Mouse (Mus musculus): ENCODE results near the gene Odaph. TPM values are rescaled to one million over a fixed set of nuclear protein-coding genes. Genes with fewer than 3 reads are reported as not detected.

Odaph gene
- polyA plus RNA-seq, 1 experiment from 2014 or later = 0.30 TPM

GRCm38 (mm10) chr5:92011756-92012155 lies 24.5 kb downstream of the Odaph start:
- Histone ChIP-seq H3K27ac (replicated peaks) (no peak overlapping the region), H3K4me1 (replicated peaks; ENCODE audit: control insufficient read depth, insufficient read depth) (no peaks in the 10 kb centered on the region), H3K4me3 (ENCODE audit: low read depth, low read length) (no peak overlapping the region), H3K4me2 (replicated peaks; ENCODE audit: low read depth) (no peak overlapping the region), H3K27me3 (ENCODE audit: control insufficient read depth, insufficient read depth, low read length) (no peaks in the 10 kb centered on the region), H3K36me3 (ENCODE audit: control insufficient read depth, insufficient read depth, low read length) (no peaks in the 10 kb centered on the region), H3K9me3 (ENCODE audit: control insufficient read depth, low read length) (no peaks in the 10 kb centered on the region), H3K9ac (ENCODE audit: low read length) (no peak overlapping the region)
- TF ChIP-seq EP300 (optimal IDR thresholded peaks at IDR 0.05) (no peak), CTCF (IDR thresholded peaks at IDR 0.05; ENCODE audit: low read depth) (no peak)
- ATAC-seq (ENCODE audit: low FRiP score, low TSS enrichment) = no peak
- WGBS = 55% methylated on average over 7 of the region's 7 CpGs
- no peak for DNase-seq (ENCODE audit: low spot score)

GRCm38 (mm10) chr5:92019960-92020359 lies 32.7 kb downstream of the Odaph start:
- no peak for ATAC-seq (ENCODE audit: low FRiP score, low TSS enrichment)
- Histone ChIP-seq H3K36me3 (ENCODE audit: control insufficient read depth, insufficient read depth, low read length) (no peaks in the 10 kb centered on the region), H3K9me3 (ENCODE audit: control insufficient read depth, low read length) (no peaks in the 10 kb centered on the region), H3K4me1 (replicated peaks; ENCODE audit: control insufficient read depth, insufficient read depth) (no peaks in the 10 kb centered on the region), H3K27ac (replicated peaks) (no peak overlapping the region), H3K4me2 (replicated peaks; ENCODE audit: low read depth) (no peak overlapping the region), H3K4me3 (ENCODE audit: low read depth, low read length) (no peak overlapping the region), H3K9ac (ENCODE audit: low read length) (no peak overlapping the region), H3K27me3 (ENCODE audit: control insufficient read depth, insufficient read depth, low read length) (no peaks in the 10 kb centered on the region)
- DNase-seq (ENCODE audit: low spot score) = no peak
- TF ChIP-seq EP300 (optimal IDR thresholded peaks at IDR 0.05) (no peak), CTCF (IDR thresholded peaks at IDR 0.05; ENCODE audit: low read depth) (no peak)
- WGBS = 46% methylated on average over 2 of the region's 2 CpGs

- no peaks in the 10 kb centered on the region for H3K36me3 ChIP-seq (ENCODE audit: control insufficient read depth, insufficient read depth, low read length)
- peak; percentile 100 for ATAC-seq (ENCODE audit: low FRiP score, low TSS enrichment)
- peak overlapping the region; percentile 90 for H3K4me2 ChIP-seq (replicated peaks; ENCODE audit: low read depth)
- no peaks in the 10 kb centered on the region for H3K27me3 ChIP-seq (ENCODE audit: control insufficient read depth, insufficient read depth, low read length)
- peak overlapping the region; percentile 88 for H3K27ac ChIP-seq (replicated peaks)
- H3K4me3 ChIP-seq (ENCODE audit: low read depth, low read length) = peak overlapping the region; percentile 76
- no peaks in the 10 kb centered on the region for H3K4me1 ChIP-seq (replicated peaks; ENCODE audit: control insufficient read depth, insufficient read depth)
- TF ChIP-seq EP300 (optimal IDR thresholded peaks at IDR 0.05) (no peak), CTCF (IDR thresholded peaks at IDR 0.05; ENCODE audit: low read depth) (no peak)
- H3K9me3 ChIP-seq (ENCODE audit: control insufficient read depth, low read length) = no peaks in the 10 kb centered on the region
- peak; percentile 98 for DNase-seq (ENCODE audit: low spot score)
- WGBS = under 1% methylated on average over 68 of the region's 68 CpGs
- H3K9ac ChIP-seq (ENCODE audit: low read length) = peak overlapping the region; percentile 78
Measured at GRCm38 (mm10) chr5:92042377-92043348, 55.4 kb downstream of the Odaph start.

GRCm38 (mm10) chr5:92043783-92044182 lies 56.5 kb downstream of the Odaph start, which contains the start of gene Cdkl2:
Gene Cdkl2 (minus strand): TSS chr5:92043883.
- TF ChIP-seq EP300 (optimal IDR thresholded peaks at IDR 0.05) (no peak), CTCF (IDR thresholded peaks at IDR 0.05; ENCODE audit: low read depth) (no peak)
- Histone ChIP-seq H3K9ac (ENCODE audit: low read length) (peak within 1 kb of the TSS; percentile 78), H3K4me2 (replicated peaks; ENCODE audit: low read depth) (peak within 1 kb of the TSS; percentile 90), H3K9me3 (ENCODE audit: control insufficient read depth, low read length) (no peaks in the 10 kb centered on the region), H3K36me3 (ENCODE audit: control insufficient read depth, insufficient read depth, low read length) (no peaks in the 10 kb centered on the region), H3K27ac (replicated peaks) (peak within 1 kb of the TSS; percentile 88), H3K4me3 (ENCODE audit: low read depth, low read length) (peak within 1 kb of the TSS; percentile 76), H3K27me3 (ENCODE audit: control insufficient read depth, insufficient read depth, low read length) (no peaks in the 10 kb centered on the region), H3K4me1 (replicated peaks; ENCODE audit: control insufficient read depth, insufficient read depth) (no peaks in the 10 kb centered on the region)
- WGBS = 70% methylated on average over 4 of the region's 4 CpGs
- DNase-seq (ENCODE audit: low spot score) = no peak
- no peak for ATAC-seq (ENCODE audit: low FRiP score, low TSS enrichment)

Other genes with a start within 250 kb of the Odaph start
- gene Rchy1, start 24.4 kb upstream of the Odaph start, polyA plus RNA-seq (2015; fragmentation: Nextera tagmentation; extraction: Ambion mirVana) = 65.7 and 73.2 TPM in 2 replicates
- gene Cdkl2, start 56.4 kb downstream of the Odaph start, polyA plus RNA-seq (2015; fragmentation: Nextera tagmentation; extraction: Ambion mirVana) = 3.8 and 4.0 TPM in 2 replicates
- 94.0 and 111 TPM in 2 replicates for gene G3bp2, start 96.2 kb downstream of the Odaph start, polyA plus RNA-seq (2015; fragmentation: Nextera tagmentation; extraction: Ambion mirVana)
- gene Uso1, start 150.5 kb downstream of the Odaph start, polyA plus RNA-seq (2015; fragmentation: Nextera tagmentation; extraction: Ambion mirVana) = 36.6 and 36.7 TPM in 2 replicates
- not detected in 2 replicates for gene U90926, start 227.9 kb downstream of the Odaph start, polyA plus RNA-seq (2015; fragmentation: Nextera tagmentation; extraction: Ambion mirVana)

Measured in stomach, postnatal 0 days (tissue).